Mouse (Mus musculus) frontal cortex, postnatal 14 days (tissue): ENCODE measurements around the gene Rnf43.

ENCODE experiments used
- DNase-seq, 2 experiments: peaks; one replicate each; pipeline ENCODE4 v3.0.0; 2022; ENCODE audit warnings: low spot score in 2 of 2

Gene Rnf43

DNA sequence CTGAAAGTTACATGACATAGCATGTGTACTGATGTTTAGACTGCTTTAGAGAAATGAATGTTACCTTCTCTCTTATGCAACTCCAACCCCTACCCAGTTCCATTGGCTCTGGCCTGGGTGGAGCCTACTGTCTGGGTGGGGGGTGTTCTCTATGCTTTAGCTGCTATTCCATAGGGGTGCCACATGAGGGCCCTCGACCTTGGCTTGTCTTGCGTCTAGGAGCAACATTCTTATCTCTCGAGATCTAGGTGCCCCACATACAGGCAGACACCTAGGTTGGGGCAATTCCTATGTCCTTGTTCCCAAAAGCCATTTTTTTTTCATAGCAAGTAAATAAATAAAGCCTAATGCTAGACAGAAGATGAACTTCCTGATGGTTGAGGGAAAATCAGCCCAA lies 97.1 kb downstream of the Rnf43 start:
- DNase-seq: no peak

- DNase-seq: peak; percentile 69
Observed at GRCm38 (mm10) chr11:87760301-87761081, 98.0 kb downstream of the Rnf43 start, which contains the start of gene Tspoap1. Gene Tspoap1 (plus strand): TSS chr11:87760541.

DNA sequence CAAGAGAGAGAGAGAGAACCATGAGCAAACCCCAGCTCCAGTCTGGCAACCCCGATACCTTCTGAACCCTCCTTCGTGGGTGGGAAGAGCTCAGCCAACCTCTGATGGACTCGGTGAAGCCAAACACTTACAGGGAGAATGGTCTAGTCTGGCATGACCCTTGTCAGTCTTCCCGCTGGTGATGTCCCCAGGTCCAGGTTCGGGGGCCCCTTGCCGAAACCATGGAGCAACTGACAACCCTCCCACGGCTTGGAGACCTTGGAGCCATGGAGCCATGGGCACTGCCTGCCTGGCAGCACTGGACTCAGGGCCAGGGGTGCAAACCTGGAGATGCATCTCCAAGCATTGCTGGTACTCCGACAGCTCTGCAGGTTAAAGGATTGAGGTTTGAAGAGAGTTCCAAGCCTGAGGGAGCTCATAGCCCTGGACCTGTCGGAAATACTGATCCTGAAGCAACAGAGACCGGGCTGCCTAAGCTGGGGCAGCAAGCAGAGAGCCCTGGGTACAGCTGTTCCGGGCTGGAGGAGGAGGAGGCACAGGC lies 98.7 kb downstream of the Rnf43 start:
- no peak for DNase-seq

DNA sequence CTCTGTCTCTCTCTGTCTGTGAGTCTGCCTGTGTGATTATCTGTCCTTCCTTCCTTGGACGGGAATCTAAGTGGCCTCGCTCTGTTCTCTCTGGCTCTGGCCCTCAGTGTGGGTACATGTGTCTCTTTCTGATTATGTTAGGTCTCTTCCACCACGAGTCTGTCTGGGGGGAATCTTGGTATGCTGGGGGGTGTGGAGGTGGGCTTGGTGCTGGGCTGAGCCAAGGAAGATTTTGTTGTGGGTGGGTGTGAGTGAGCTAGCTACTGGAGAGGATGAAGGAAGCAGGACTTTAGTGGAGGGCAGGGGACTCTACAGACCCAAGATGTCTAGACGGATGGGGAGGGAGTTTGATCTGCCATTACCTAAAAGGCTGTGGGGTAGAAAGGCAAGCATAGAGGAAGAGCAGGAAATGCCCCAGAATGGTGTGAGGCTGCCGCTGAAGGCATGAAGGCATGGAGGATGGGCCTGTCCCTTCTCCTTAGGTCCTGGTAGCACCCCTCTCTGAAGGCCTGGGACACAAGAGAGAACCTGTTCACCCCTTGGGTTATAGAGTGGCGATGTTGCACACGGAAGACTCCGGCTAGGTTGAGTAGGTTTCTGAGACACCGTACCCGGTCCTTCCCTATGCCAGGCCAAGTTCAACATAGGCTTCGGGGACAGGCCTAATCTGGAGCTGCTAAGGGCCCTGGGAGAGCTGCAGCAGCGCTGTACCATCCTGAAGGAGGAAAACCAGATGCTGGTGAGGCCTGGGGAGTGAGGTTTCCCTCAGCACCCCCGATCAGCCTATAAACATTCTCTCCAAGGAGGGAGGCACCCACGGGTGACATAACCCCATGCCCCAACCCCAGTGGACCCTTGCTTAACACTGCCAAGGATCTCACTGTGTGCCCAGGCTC lies 99.5 kb downstream of the Rnf43 start:
- DNase-seq: no peak

GRCm38 (mm10) chr11:87762702-87763385 lies 100.3 kb downstream of the Rnf43 start:
- peak in 1 of 2 experiments; percentile 41 for DNase-seq

DNA sequence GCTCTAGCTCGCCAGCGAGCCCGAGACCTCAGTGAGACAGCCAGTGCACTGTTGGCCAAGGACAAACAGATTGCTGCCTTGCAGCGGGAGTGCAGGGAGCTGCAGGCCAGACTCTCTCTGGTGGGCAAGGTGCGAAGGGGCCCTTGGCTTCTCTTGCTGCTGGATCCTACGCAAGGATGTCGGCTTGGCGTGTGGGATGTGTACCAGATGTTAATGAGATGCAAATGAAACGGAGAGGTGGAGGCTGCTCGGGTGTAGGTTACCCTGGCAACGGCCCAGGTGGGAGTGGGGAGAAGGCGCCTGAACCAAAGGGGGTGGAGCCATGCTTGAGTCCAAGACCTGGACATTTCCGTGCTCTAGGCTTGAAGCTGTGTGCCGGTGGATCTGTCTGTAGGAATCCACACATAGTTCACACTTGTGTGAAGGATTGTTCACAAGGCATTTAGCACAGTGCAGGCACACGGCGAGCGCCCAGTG lies 101.0 kb downstream of the Rnf43 start:
- peak; percentile 69 to 78 for DNase-seq

- peak in 1 of 2 experiments; percentile 51 for DNase-seq
Observed at GRCm38 (mm10) chr11:87763988-87764876, 101.7 kb downstream of the Rnf43 start.

- no peak for DNase-seq
Observed at GRCm38 (mm10) chr11:87768745-87769144, 106.2 kb downstream of the Rnf43 start.

DNA sequence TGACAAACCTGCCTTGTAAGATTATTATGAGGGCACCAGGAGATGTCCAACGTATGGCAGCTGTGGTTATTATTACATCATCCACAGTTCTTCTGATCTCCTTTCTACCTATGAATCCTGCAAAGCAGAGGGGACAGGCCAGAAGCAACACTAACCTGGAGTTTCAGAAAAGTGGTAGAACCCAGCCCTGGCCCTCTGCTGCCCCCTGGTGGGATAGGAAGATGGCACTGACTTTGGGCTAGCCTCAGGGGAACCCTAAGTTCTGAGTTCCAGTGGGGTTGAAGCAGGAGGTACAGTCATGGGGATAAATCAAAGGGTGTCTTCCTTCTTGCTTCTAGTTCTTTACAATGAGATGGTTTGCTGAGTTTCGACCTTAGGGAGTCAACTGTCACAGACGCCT lies 108.5 kb downstream of the Rnf43 start:
- DNase-seq: peak in 1 of 2 experiments; percentile 57

- no peak for DNase-seq
Observed at GRCm38 (mm10) chr11:87772354-87772753, 109.8 kb downstream of the Rnf43 start.

DNA sequence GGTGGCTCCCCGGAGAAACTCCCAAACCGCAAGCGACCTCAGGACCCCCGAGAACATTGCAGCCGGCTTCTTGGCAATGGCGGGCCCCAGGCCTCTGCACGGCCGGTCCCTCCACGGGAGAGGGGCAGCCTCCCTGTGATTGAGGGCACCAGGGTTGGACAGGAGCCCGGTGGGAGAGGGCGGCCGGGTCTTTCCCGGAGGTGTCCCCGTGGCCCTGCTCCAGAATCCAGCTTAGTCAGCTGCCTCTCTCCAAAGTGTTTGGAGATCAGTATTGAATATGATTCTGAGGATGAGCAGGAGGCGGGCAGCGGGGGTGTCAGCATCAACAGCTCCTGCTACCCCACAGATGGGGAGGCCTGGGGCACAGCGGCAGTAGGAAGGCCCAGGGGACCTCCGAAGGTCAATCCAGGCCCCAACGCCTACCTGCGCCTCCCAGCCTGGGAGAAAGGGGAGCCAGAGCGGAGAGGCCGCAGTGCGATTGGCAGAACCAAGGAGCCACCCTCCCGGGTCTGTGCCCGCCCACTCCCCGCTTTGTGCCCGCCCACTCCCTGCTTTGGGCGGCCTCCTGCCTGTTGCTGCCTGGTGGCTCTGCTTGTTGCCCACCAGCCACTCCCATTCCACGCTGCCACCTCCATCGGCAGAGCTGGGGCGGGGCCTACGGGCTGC lies 115.7 kb downstream of the Rnf43 start:
- peak in 1 of 2 experiments; percentile 40 for DNase-seq

GRCm38 (mm10) chr11:87778915-87779314 lies 116.4 kb downstream of the Rnf43 start:
- DNase-seq: no peak

DNA sequence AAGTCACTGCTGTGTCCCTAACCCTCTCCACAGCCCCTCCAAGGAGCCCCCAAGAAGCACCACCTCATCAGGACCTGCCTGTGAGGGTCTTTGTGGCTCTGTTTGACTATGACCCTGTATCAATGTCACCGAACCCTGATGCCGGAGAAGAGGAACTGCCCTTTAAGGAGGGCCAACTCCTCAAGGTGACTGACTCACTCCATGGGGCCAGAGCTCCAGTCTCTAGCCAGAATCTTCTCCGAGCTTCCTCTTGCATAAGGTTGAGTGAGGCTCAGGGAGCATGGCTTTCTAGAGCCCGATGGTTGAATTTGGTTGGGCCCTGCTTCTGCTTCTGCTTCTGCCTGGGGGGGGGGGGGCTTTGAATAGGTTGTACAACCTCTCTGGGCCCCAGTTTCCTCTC lies 116.9 kb downstream of the Rnf43 start:
- DNase-seq: no peak

GRCm38 (mm10) chr11:87780130-87780529 lies 117.6 kb downstream of the Rnf43 start:
- no peak for DNase-seq
